Mouse (Mus musculus) CH12.LX (cell line): ENCODE data around the gene Proser3.

Experiments used
- BHLHE40 ChIP-seq: IDR thresholded peaks from 2 replicates; pipeline ENCODE4 v1.6.1; 2011; ENCODE audit warnings: mild to moderate bottlenecking, low read depth, low read length, improper control_type of control experiment
- CHD2 ChIP-seq: IDR thresholded peaks from 2 replicates; pipeline ENCODE4 v1.6.1; 2011; ENCODE audit warnings: low read length, improper control_type of control experiment
- CTCF ChIP-seq, 2 experiments: IDR thresholded peaks in 1 of 2; conservative IDR thresholded peaks in 1 of 2; 2 replicates each; pipeline ENCODE4 v1.5.1; 2011 to 2012; ENCODE audit warnings: low read depth in 2 of 2, low read length in 2 of 2, improper control_type of control experiment in 1 of 2, inconsistent platforms in 1 of 2, mild to moderate bottlenecking in 1 of 2, moderate library complexity in 1 of 2
- EP300 ChIP-seq: IDR thresholded peaks from 2 replicates; pipeline ENCODE4 v1.6.1; 2011; ENCODE audit warnings: low read length, improper control_type of control experiment
- IRF4 ChIP-seq: IDR thresholded peaks from 2 replicates; pipeline ENCODE4 v1.6.1; 2014; ENCODE audit warnings: low read depth, mild to moderate bottlenecking, inconsistent platforms, low read length, improper control_type of control experiment
- MAX ChIP-seq: IDR thresholded peaks from 2 replicates; pipeline ENCODE4 v1.6.1; 2011; ENCODE audit warnings: low read length, improper control_type of control experiment
- NELFE ChIP-seq: IDR thresholded peaks from 2 replicates; pipeline ENCODE4 v1.6.1; 2011; ENCODE audit warnings: low read depth, low read length, improper control_type of control experiment
- RCOR1 ChIP-seq: conservative IDR thresholded peaks from 2 replicates; pipeline ENCODE4 v1.6.1; 2012; ENCODE audit warnings: low read depth, mild to moderate bottlenecking, inconsistent platforms, low read length, improper control_type of control experiment
- USF1 ChIP-seq: IDR thresholded peaks from 2 replicates; pipeline ENCODE4 v1.6.1; 2014; ENCODE audit warnings: low read depth, mild to moderate bottlenecking, inconsistent platforms, low read length, improper control_type of control experiment

GRCm38 (mm10) chr7:30587842-30588667 lies 36.0 kb upstream of the Proser3 start:
- no peak for TF ChIP-seq CTCF (conservative IDR thresholded peaks at IDR 0.05 in 1 of 2, IDR thresholded peaks at IDR 0.05 in 1 of 2; ENCODE audit: low read depth in 2 of 2, low read length in 2 of 2)
- TF ChIP-seq BHLHE40: no peak
- TF ChIP-seq USF1: no peak
- TF ChIP-seq CHD2: no peak
- no peak for TF ChIP-seq NELFE
- no peak for TF ChIP-seq MAX
- no peak for TF ChIP-seq RCOR1
- TF ChIP-seq IRF4: no peak
- no peak for TF ChIP-seq EP300
